Mouse (Mus musculus) hindbrain, embryonic 14.5 days (tissue): ENCODE results near the gene Ptpn18. TPM values are rescaled to one million over a fixed set of nuclear protein-coding genes. Genes with fewer than 3 reads are reported as not detected.
A peak's percentile ranks its signal among the peaks of the same experiment; 100 is the strongest.
"Not testable (repeated sequence)": the region's sequence is repeated elsewhere in the genome, so short reads cannot be mapped to it uniquely, and the experiment has no call there.

ENCODE experiments used
- ATAC-seq: fragments of 200-750 bp; cut with Nextera tagmentation; 2 replicates; pipeline ENCODE4 v1.8.0; 2017; ENCODE audit warnings: moderate number of reproducible peaks, mild to moderate bottlenecking, moderate TSS enrichment, moderate library complexity; ENCODE audit not compliant: low FRiP score
- DNase-seq: peaks from one replicate; pipeline ENCODE4 v3.0.0-alpha.2; 2015; ENCODE audit warnings: low spot score
- H3K27ac ChIP-seq: fragments of 300-500 bp; sonication (generic); 2 replicates; pipeline ENCODE4 v1.5.1; 2014; ENCODE audit warnings: mild to moderate bottlenecking, moderate library complexity
- H3K27me3 ChIP-seq: fragments of 300-500 bp; sonication (generic); 2 replicates; pipeline ENCODE4 v1.6.1; 2014; ENCODE audit warnings: mild to moderate bottlenecking, low read length, mixed read lengths; ENCODE audit not compliant: control insufficient read depth, insufficient read depth
- H3K36me3 ChIP-seq: fragments of 300-500 bp; sonication (generic); replicated peaks from 2 replicates; pipeline ENCODE4 v1.6.1; 2014; ENCODE audit not compliant: control insufficient read depth, insufficient read depth
- H3K4me1 ChIP-seq: fragments of 300-500 bp; sonication (generic); replicated peaks from 2 replicates; pipeline ENCODE4 v1.6.1; 2014; ENCODE audit warnings: antibody characterized with exemption, low read length, mixed read lengths; ENCODE audit not compliant: control insufficient read depth, insufficient read depth
- H3K4me2 ChIP-seq: fragments of 300-500 bp; sonication (generic); replicated peaks from 2 replicates; pipeline ENCODE4 v1.6.1; 2014; ENCODE audit warnings: mild to moderate bottlenecking, moderate library complexity
- H3K4me3 ChIP-seq: fragments of 300-500 bp; sonication (generic); replicated peaks from 2 replicates; pipeline ENCODE4 v1.5.1; 2014; ENCODE audit warnings: mild to moderate bottlenecking, low read length
- H3K9ac ChIP-seq: fragments of 300-500 bp; sonication (generic); 2 replicates; pipeline ENCODE4 v1.6.1; 2014
- H3K9me3 ChIP-seq: fragments of 300-500 bp; sonication (generic); 2 replicates; pipeline ENCODE4 v1.6.1; 2016; ENCODE audit warnings: low read length; ENCODE audit not compliant: control insufficient read depth
- WGBS: fragments of 180-500 bp; shearing (Covaris S2); extraction: QIAGEN DNeasy Blood & Tissue Kit; methylation state at CpG from one replicate; pipeline ENCODE4 v1.1.7; 2014; 5-methylcytosine and 5-hydroxymethylcytosine counted together
- polyA plus RNA-seq: library from polyadenylated mRNA; unstranded; fragments of >200 nt; fragmentation: Nextera tagmentation; extraction: Ambion mirVana; gene quantifications from 2 replicates; pipeline ENCODE4 v1.2.1, GENCODE M21; 2014

The Ptpn18 gene
- polyA plus RNA-seq, 1 experiment from 2014 or later, result 6.8 TPM

- no peaks in the 10 kb centered on the region for H3K27me3 ChIP-seq
- H3K4me2 ChIP-seq, result no peak overlapping the region
- H3K36me3 ChIP-seq, result no peaks in the 10 kb centered on the region
- H3K27ac ChIP-seq, result no peak overlapping the region
- DNase-seq, result no peak
- no peaks in the 10 kb centered on the region for H3K4me1 ChIP-seq
- no peaks in the 10 kb centered on the region for H3K9me3 ChIP-seq
- no peak overlapping the region for H3K9ac ChIP-seq
- 26% methylated on average over 3 of the region's 3 CpGs for WGBS
- H3K4me3 ChIP-seq, result no peak overlapping the region
- ATAC-seq, result no peak
Measured at GRCm38 (mm10) chr1:34502991-34503390, 43.4 kb downstream of the Ptpn18 start.

- no peaks in the 10 kb centered on the region for H3K36me3 ChIP-seq
- H3K27me3 ChIP-seq, result no peaks in the 10 kb centered on the region
- no peak overlapping the region for H3K27ac ChIP-seq
- WGBS, result 66% methylated on average over 7 of the region's 7 CpGs
- no peaks in the 10 kb centered on the region for H3K9me3 ChIP-seq
- H3K4me3 ChIP-seq, result no peak overlapping the region
- DNase-seq (no peak), ATAC-seq (no peak)
- H3K4me1 ChIP-seq, result no peaks in the 10 kb centered on the region
- H3K9ac ChIP-seq, result no peak overlapping the region
- H3K4me2 ChIP-seq, result no peak overlapping the region
Measured at GRCm38 (mm10) chr1:34505307-34505706, 45.7 kb downstream of the Ptpn18 start.

DNA sequence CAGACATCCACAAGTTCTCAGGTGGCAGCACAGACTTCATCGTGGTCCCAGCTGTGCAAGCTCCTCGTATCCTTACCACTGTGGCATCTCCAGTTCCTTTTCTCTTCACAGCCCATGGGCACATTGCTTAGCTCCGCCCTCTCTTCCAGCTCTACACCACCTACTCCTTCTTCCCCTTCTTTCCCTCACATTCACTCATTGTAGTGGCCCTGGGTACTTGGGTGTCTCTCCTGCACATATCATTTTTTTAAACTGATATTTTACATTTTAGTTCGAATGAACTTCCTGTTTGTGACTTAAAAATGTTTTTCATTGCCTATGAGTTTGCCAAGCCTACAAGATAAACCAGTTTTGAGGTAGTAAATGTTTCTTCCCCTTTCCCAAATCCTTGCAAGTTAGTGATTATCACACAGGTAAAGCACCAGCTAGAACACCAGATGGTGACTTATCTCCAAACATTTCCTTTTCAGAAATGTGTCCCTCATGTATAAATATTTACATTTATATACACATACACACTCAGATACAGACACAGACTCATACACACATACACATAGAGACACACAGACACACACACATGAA, 46.5 kb downstream of the Ptpn18 start:
- Histone ChIP-seq H3K4me2 (no peak overlapping the region), H3K9me3 (no peaks in the 10 kb centered on the region), H3K4me3 (no peak overlapping the region), H3K9ac (no peak overlapping the region), H3K27ac (no peak overlapping the region), H3K36me3 (no peaks in the 10 kb centered on the region), H3K27me3 (no peaks in the 10 kb centered on the region), H3K4me1 (no peaks in the 10 kb centered on the region)
- DNase-seq (no peak), ATAC-seq (no peak)
- WGBS, result 95% methylated on average over 4 of the region's 4 CpGs

GRCm38 (mm10) chr1:34507986-34508385, 48.4 kb downstream of the Ptpn18 start:
- Histone ChIP-seq H3K4me3 (no peak overlapping the region), H3K27me3 (no peaks in the 10 kb centered on the region), H3K4me1 (no peaks in the 10 kb centered on the region), H3K27ac (no peak overlapping the region), H3K9me3 (no peaks in the 10 kb centered on the region), H3K36me3 (no peaks in the 10 kb centered on the region), H3K4me2 (no peak overlapping the region), H3K9ac (no peak overlapping the region)
- ATAC-seq, result no peak
- DNase-seq, result no peak
- 66% methylated on average over 3 of the region's 3 CpGs for WGBS

DNA sequence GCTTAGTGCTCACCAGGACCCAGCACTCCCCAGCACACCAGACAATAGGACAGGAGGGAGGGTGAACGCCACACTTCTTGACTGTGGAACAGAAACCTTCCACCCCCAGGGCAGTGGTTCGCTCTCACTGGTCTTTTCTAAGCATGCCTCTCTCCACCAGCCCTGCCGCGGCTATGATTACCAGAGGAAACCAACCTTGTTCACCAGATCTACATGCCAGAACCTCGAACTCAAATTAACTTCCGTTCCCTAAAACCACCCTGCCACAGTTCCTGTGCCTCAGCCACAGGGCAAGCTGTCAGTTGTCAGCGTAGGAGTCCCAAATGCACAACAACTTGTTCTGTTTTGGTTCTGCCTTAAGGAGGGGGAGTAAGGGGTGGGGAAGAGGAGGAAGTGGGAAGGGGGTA, 51.0 kb downstream of the Ptpn18 start:
- ATAC-seq, result no peak

DNA sequence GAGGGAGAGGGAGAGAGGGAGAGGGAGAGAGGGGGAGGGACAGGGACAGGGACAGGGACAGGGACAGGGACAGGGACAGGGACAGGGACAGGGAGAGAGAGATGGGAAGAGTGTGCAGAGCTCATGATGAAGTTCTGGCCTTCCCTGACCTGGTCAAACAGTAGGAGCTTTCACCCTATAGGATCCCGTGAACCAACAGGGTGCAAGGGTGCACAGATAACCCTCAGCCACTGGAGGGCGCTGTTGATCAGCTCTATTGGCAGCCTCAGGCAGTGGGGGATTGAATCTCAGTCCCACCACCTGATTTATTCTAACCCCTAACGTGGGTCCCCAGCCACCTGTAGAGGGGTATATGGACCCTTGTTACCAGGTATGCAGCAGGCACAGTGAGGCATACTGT, 51.5 kb downstream of the Ptpn18 start:
- H3K9ac ChIP-seq, result no peak overlapping the region

More for the DNA sequence above, 51.0 kb downstream of the Ptpn18 start:
- no peak overlapping the region for H3K9ac ChIP-seq
- no peak overlapping the region for H3K4me3 ChIP-seq
- no peak for DNase-seq
- no peak overlapping the region for H3K27ac ChIP-seq
- H3K4me1 ChIP-seq, result no peaks in the 10 kb centered on the region
- H3K4me2 ChIP-seq, result 0 out of 2 replicates have a peak overlapping the region, but pooled peaks have one; percentile 7
- 6% methylated on average over 7 of the region's 7 CpGs for WGBS
- no peaks in the 10 kb centered on the region for H3K27me3 ChIP-seq
- no peaks in the 10 kb centered on the region for H3K36me3 ChIP-seq
- no peaks in the 10 kb centered on the region for H3K9me3 ChIP-seq

GRCm38 (mm10) chr1:34513068-34513467, 53.5 kb downstream of the Ptpn18 start:
- Histone ChIP-seq H3K4me2 (no peak overlapping the region), H3K4me1 (no peaks in the 10 kb centered on the region), H3K27ac (no peak overlapping the region), H3K36me3 (no peaks in the 10 kb centered on the region), H3K9me3 (no peaks in the 10 kb centered on the region), H3K4me3 (no peak overlapping the region), H3K9ac (no peak overlapping the region), H3K27me3 (no peaks in the 10 kb centered on the region)
- 85% methylated on average over 4 of the region's 4 CpGs for WGBS
- ATAC-seq (no peak), DNase-seq (no peak)

More for the DNA sequence above, 51.5 kb downstream of the Ptpn18 start:
- Histone ChIP-seq H3K27me3 (no peaks in the 10 kb centered on the region), H3K4me1 (no peaks in the 10 kb centered on the region), H3K4me2 (no peak overlapping the region), H3K36me3 (no peaks in the 10 kb centered on the region), H3K9me3 (no peaks in the 10 kb centered on the region), H3K27ac (no peak overlapping the region), H3K4me3 (no peak overlapping the region)
- DNase-seq (peak; percentile 53), ATAC-seq (no peak; the same call in 1 of the 2 replicates)
- 3% methylated on average over 3 of the region's 3 CpGs for WGBS

DNA sequence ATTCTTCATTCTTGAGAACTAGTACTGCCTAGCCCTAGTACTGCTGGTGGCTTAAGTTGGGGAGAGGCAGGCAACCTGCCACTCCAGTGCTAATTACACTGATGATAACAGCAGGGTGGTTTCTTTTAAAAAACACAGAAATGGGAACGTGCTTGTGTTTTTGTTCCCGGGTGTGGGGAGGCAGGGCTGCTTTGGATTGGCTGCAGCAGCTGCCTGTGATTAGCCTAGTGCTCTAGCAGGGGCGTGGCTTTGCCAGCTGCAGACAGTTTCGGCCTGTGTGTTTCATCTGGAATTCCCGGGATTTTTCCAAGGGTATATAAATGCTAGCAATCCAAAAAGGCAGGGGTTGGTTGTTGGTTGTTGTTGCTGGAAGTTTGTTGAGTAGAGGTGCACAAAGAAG, 57.0 kb downstream of the Ptpn18 start:
- H3K27ac ChIP-seq, result no peak overlapping the region
- no peaks in the 10 kb centered on the region for H3K4me1 ChIP-seq
- H3K36me3 ChIP-seq, result no peaks in the 10 kb centered on the region
- ATAC-seq, result no peak
- H3K4me3 ChIP-seq, result no peak overlapping the region
- no peaks in the 10 kb centered on the region for H3K27me3 ChIP-seq
- no peak overlapping the region for H3K4me2 ChIP-seq
- no peaks in the 10 kb centered on the region for H3K9me3 ChIP-seq
- H3K9ac ChIP-seq, result no peak overlapping the region
- DNase-seq, result no peak
- WGBS, result 63% methylated on average over 5 of the region's 5 CpGs

GRCm38 (mm10) chr1:34517297-34517696, 57.7 kb downstream of the Ptpn18 start:
- ATAC-seq, result not testable (repeated sequence)

GRCm38 (mm10) chr1:34517797-34518196, 58.2 kb downstream of the Ptpn18 start:
- 66% methylated on average over 1 of the region's 1 CpGs for WGBS
- not testable (repeated sequence) for H3K4me2 ChIP-seq

More at GRCm38 (mm10) chr1:34517297-34517696, 57.7 kb downstream of the Ptpn18 start:
- WGBS, result 68% methylated on average over 6 of the region's 6 CpGs
- not testable (repeated sequence) for H3K4me1 ChIP-seq, H3K36me3 ChIP-seq, H3K27ac ChIP-seq, H3K9me3 ChIP-seq, H3K27me3 ChIP-seq, H3K4me2 ChIP-seq, H3K4me3 ChIP-seq, H3K9ac ChIP-seq, DNase-seq

More at GRCm38 (mm10) chr1:34517797-34518196, 58.2 kb downstream of the Ptpn18 start:
- not testable (repeated sequence) for H3K4me1 ChIP-seq, H3K9me3 ChIP-seq, H3K9ac ChIP-seq, H3K36me3 ChIP-seq, H3K27me3 ChIP-seq, H3K27ac ChIP-seq, DNase-seq, ATAC-seq, H3K4me3 ChIP-seq
